Mouse (Mus musculus) kidney, adult 2 months (tissue): Measurements from ENCODE around the gene Abr.

Source experiments
- CTCF ChIP-seq: fragments of 200-500 bp; conservative IDR thresholded peaks from 2 replicates; pipeline ENCODE4 v1.5.1; 2011; ENCODE audit warnings: low read depth, mild to moderate bottlenecking, control low read depth, low read length, moderate library complexity, mixed read lengths; ENCODE audit not compliant: insufficient read depth, insufficient read length
- POLR2A ChIP-seq: fragments of 200-500 bp; IDR thresholded peaks from one replicate; pipeline ENCODE4 v1.6.1; 2011; ENCODE audit warnings: low read depth, low read length, control low read depth

DNA sequence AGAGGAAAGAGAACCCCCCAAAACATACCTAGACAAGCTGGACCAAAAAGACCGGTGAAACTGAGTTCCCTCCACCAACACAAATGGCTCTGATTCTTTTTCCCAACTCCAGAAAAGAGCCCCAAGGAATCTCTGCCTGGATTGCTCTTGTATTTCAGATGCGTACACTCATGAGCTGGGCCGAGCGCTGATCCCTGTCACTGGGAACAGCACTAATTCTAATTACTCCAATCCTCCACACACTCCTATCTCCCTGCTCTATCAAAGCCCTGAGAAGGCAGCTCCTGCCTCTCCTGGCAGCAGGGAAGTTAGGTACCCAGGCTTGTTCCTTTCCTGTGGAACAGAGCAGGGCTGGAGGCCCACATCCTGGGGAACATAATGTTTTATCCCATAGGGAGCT is 114.0 kb downstream of the Abr start:
- TF ChIP-seq CTCF (no peak), POLR2A (no peak)
